Mouse (Mus musculus): ENCODE measurements around the gene Pth2. TPM values are rescaled to one million over a fixed set of nuclear protein-coding genes. Genes with fewer than 3 reads are reported as not detected.
A peak's percentile ranks its signal among the peaks of the same experiment; 100 is the strongest.
"Not testable (repeated sequence)": the region's sequence is repeated elsewhere in the genome, so short reads cannot be mapped to it uniquely, and the experiment has no call there.

Pth2 gene
- polyA plus RNA-seq, 3 experiments from 2014 or later = not detected

- ATAC-seq = peak; percentile 98
Measured at GRCm38 (mm10) chr7:45154096-45154992, 26.5 kb upstream of the Pth2 start, which contains the start of the genes Pih1d1 and Aldh16a1. TSS of gene Pih1d1 (plus strand) at chr7:45154303. TSS of gene Aldh16a1 (minus strand) at chr7:45154584.

- no peak for ATAC-seq
Measured at GRCm38 (mm10) chr7:45154993-45155514, 25.7 kb upstream of the Pth2 start.

- no peak for ATAC-seq
Measured at GRCm38 (mm10) chr7:45155590-45155989, 25.2 kb upstream of the Pth2 start.

GRCm38 (mm10) chr7:45156206-45156605 is 24.6 kb upstream of the Pth2 start:
- no peak for ATAC-seq

- ATAC-seq = no peak
Measured at GRCm38 (mm10) chr7:45157459-45157858, 23.3 kb upstream of the Pth2 start.

- ATAC-seq = no peak
Measured at GRCm38 (mm10) chr7:45158991-45159390, 21.8 kb upstream of the Pth2 start.

GRCm38 (mm10) chr7:45160316-45160800 is 20.4 kb upstream of the Pth2 start:
- ATAC-seq = no peak

- no peak for ATAC-seq
Measured at GRCm38 (mm10) chr7:45160866-45161265, 19.9 kb upstream of the Pth2 start.

GRCm38 (mm10) chr7:45161612-45162473 is 19.0 kb upstream of the Pth2 start:
- peak; percentile 96 for ATAC-seq

GRCm38 (mm10) chr7:45162551-45162950 is 18.2 kb upstream of the Pth2 start:
- ATAC-seq = no peak

- ATAC-seq = no peak
Measured at GRCm38 (mm10) chr7:45162996-45163615, 17.7 kb upstream of the Pth2 start.

GRCm38 (mm10) chr7:45163735-45164490 is 16.9 kb upstream of the Pth2 start, which contains the start of gene Slc17a7:
TSS of gene Slc17a7 (plus strand) at chr7:45163949.
- ATAC-seq = no peak

GRCm38 (mm10) chr7:45164833-45165232 is 16.0 kb upstream of the Pth2 start:
- no peak for ATAC-seq

GRCm38 (mm10) chr7:45165701-45166100 is 15.1 kb upstream of the Pth2 start:
- ATAC-seq = no peak

GRCm38 (mm10) chr7:45166950-45167401 is 13.8 kb upstream of the Pth2 start:
- ATAC-seq = no peak

GRCm38 (mm10) chr7:45167761-45168445 is 12.9 kb upstream of the Pth2 start:
- no peak for ATAC-seq

- no peak for ATAC-seq
Measured at GRCm38 (mm10) chr7:45168656-45169055, 12.1 kb upstream of the Pth2 start.

- ATAC-seq = no peak
Measured at GRCm38 (mm10) chr7:45169495-45169894, 11.3 kb upstream of the Pth2 start.

GRCm38 (mm10) chr7:45172974-45173373 is 7.8 kb upstream of the Pth2 start:
- ATAC-seq = no peak

GRCm38 (mm10) chr7:45173772-45174171 is 7.0 kb upstream of the Pth2 start:
- ATAC-seq = not testable (repeated sequence)

Measured in inflammation-experienced regulatory T-cells, adult 6 months (primary cell).